Mouse (Mus musculus) erythroblast, adult 5-6 weeks (primary cell): ENCODE data around the gene Pus7l. TPM values are rescaled to one million over a fixed set of nuclear protein-coding genes. Genes with fewer than 3 reads are reported as not detected.
A peak's percentile ranks its signal among the peaks of the same experiment; 100 is the strongest.

Experiments
- ATAC-seq: replicated peaks from 2 replicates; pipeline ENCODE4 v1.8.0; 2016; ENCODE audit warnings: moderate number of reproducible peaks, mild to moderate bottlenecking, moderate TSS enrichment, inconsistent platforms; ENCODE audit not compliant: poor library complexity, low FRiP score, severe bottlenecking
- total RNA-seq, 2 experiments: library from RNA; stranded (forward) in 1 of 2; stranded (reverse) in 1 of 2; fragments of 150-400 nt in 1 of 2; fragments of 200-764, 138-1000 nt in 1 of 2; gene quantifications; 2 replicates each; pipeline versions ENCODE4 v1.2.3 to v1.2.4; 2015 to 2017; ENCODE audit warnings: low replicate concordance in 2 of 2

Gene Pus7l
- total RNA-seq (2015; ENCODE audit: low replicate concordance) (0.19 and 1.3 TPM in 2 replicates), total RNA-seq (2017; ENCODE audit: low replicate concordance) (0.43 and 0.84 TPM in 2 replicates)

DNA sequence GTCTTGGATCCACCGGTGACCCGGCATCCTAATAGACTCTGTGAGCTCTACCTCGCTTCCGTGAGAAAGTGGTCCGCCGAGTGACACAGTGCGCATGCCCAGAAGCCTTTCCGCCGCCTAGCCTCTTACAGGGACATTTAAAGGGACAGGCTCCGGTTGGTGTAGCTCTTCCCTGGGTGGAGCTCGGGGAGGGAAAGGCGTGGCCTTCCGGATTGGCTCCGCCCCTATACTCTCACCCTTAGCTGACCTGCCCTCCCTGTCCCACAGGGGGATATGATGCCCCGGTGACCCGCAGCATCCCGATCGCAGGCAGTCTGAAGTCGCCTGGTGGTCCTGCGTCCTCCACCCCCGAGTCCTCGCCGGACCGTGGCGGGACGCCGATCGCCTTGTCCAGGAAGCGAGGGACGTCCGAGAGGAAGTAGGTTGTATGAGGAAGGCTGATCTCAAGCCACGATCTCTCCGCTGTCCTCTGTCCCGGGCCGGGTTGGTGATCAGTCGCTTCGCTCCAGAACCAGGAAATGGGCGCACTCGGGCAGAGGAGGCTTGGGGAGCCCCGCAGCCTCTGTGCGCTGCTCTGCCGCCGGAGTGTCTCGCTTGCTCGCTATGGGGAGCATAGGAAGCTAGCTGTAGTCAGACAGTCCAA, at the start of gene Pus7l, which contains the start of gene Irak4:
Pus7l (minus strand) TSS at position 139 of the 643 bp plus-strand sequence.
Irak4 (plus strand) TSS at position 235 of the 643 bp plus-strand sequence.
- ATAC-seq = peak; percentile 99

GRCm38 (mm10) chr15:94591356-94591755, 48.0 kb upstream of the Pus7l start:
- ATAC-seq = no peak

GRCm38 (mm10) chr15:94590083-94590482, 46.7 kb upstream of the Pus7l start:
- no peak for ATAC-seq

- peak; percentile 100 for ATAC-seq
These were observed 46.1 kb upstream of the Pus7l start, which contains the start of gene Twf1 for GRCm38 (mm10) chr15:94589219-94590075. Twf1 (minus strand) TSS chr15:94589889.

- ATAC-seq = no peak
These were observed 44.7 kb upstream of the Pus7l start for GRCm38 (mm10) chr15:94587826-94588715.

DNA sequence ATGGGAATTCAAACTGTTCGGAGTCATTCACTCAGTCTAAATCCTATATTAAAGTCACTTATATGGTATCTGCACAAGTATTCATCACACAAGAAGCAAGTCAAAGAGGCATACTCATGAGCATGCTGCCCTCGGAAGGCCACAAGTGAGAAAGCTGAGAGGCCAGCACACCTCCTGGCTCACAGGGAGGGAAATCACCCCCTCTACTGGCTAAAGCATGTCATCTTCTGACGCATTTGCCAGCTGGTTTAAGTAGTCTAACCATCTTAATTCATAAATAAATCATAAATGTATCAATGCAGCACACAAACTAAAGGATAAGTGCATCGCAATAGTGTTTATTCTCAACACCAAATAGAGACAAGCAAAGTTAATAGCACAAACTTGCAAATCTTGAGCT, 41.4 kb upstream of the Pus7l start:
- no peak for ATAC-seq

DNA sequence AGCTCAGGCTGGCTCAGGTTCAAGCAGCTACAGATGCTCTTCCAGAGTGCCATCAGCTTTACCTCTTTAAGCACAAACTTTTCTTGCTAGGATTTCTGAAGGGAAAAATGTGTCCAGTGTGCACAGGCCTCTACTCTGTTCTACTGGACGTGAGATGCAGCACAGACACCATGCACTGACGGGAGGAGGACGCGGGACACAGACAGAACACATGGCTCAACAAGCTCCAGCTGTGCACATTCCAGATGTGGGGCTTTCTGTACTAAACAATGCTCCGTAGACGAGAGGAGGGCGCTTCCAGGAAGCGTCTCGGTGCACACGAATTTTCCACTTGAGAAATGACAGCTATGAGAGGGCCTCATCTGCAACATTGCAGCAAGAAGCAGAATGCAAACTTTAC, 39.8 kb upstream of the Pus7l start:
- ATAC-seq = no peak

DNA sequence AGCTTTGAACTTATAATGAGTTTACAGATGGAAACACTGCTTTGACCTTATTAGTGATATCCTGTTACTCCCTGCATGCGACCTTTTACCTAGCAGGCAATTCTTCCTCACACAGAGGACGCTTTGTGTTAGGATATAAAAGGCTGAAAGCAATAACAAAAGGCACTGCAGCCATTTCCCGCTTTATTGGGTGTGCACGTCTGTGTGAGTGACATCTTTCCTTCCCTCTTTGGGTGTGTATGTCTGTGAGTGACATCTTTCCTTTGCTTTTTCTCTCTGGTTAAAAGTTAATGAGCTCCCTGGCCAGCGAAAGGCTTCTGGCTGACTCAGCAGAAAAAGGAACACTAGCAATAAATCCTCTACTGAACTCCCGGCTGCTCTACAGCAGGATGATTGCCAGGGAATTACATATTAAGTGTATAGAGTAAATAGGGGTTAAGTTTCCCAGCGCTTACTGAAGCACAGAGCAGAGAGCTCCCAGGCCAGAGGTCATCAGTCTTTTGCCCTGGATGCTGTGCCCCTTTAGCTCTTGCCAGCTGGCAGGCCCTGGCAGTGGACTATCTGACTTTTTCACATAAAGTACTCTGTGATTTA, 38.8 kb upstream of the Pus7l start:
- ATAC-seq = no peak

DNA sequence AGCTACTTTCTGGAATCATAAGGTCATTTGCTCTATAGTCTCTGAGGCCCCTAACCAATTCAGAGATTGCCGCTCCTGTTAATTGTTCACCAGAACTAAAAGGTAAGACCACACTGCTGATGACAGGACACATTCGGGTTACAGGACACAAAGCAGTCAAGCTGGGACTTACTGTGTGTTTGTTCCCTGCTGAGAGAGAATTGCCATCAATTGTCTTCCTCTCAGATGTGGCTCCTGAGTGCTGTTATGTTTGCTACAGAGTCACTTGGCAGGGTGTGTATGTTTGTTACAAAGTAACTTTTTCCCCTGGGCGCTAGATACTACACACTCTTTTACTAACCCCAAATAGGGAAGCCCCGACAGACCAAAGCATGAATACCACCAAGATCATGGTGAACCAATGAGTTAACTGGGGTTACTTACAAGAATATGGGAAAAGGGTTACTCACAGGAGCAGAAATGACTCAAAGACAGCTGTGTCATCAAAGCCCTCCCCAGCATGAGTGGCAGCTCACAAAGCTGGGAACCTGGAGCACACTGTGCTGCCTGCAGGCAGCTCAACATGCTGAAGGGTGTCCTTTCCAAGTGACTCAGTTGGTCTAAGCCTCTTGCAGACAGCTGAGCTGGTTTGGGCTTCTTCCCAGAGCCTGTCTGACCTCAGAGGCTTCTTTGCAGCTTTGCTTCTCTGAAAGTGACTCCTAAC, 31.4 kb upstream of the Pus7l start:
- no peak for ATAC-seq

GRCm38 (mm10) chr15:94572746-94573145, 29.4 kb upstream of the Pus7l start:
- no peak for ATAC-seq

GRCm38 (mm10) chr15:94571501-94571900, 28.2 kb upstream of the Pus7l start:
- no peak for ATAC-seq

DNA sequence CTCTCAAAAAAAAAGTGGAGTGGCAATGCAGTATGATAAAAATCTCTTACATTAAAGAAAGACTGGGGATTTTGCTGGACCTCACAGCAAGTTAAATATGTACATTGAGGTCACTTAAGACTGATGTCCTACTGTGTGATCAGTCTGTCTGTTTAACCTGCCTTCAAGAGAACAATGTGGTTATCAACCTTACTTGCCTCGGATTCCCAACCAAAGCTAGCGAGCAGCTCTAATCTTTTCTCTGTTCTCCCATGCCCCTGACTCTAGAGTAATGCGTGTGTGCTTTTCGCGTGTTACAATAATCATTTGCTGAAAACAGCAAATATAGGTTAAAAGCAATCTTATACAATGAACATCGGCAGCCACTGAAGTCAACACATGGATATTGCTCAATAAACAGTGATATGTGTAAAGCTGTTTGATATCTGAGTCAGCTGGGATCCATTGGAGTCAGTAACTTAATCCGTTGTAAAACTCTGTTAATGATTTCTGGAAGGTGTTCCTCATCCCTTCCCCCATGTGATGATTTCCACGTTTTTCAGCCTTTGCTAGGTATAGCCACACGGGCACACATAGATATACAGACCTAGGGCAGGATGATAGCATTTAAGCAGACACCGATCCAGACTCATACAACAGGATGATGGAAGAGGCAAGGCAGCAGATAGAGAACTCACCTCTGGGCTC, 25.3 kb upstream of the Pus7l start:
- no peak for ATAC-seq

GRCm38 (mm10) chr15:94565854-94566253, 22.5 kb upstream of the Pus7l start:
- ATAC-seq = no peak

- no peak for ATAC-seq
These were observed 21.6 kb upstream of the Pus7l start for GRCm38 (mm10) chr15:94564909-94565308.

GRCm38 (mm10) chr15:94558895-94559656, 15.7 kb upstream of the Pus7l start:
- no peak for ATAC-seq

DNA sequence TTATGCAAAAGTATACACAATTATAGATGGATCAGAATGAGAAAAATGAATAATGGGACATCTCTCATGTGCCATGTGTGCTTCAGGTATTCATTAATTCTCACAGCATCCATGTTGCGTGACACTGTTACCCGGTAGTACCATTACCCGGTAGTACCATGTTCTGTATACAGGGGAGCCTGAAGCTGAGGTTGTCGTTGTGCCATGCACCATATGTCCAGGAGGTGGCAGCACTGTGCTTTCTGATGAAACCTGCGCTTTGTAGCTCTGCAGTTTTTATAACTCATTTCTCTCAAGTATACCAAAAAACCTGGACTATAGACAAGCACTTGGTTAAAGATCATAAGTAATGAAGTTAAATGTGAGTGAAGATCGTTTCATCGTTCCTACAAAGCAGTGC, 14.1 kb upstream of the Pus7l start:
- ATAC-seq = peak; percentile 90

GRCm38 (mm10) chr15:94553536-94553935, 10.2 kb upstream of the Pus7l start:
- no peak for ATAC-seq

DNA sequence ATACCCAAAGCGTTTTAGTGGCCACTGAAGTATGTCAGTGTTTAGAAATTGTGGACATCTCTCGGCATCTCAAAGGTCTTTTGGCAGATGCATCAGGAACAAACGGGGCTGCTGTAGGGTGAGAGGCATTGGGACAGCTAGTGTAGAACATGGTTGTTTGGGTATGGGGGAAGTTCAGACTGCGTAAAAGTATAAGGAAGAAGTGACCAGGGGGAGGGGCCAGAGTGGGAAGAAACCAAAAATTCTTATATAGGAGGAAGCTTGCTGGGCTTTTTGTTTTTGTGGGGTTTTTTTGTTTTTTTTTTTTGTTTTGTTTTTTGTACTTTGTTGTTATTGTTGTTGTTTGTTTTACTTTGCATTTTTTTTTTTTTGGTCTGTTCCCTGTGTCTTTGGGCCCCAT, 1.5 kb upstream of the Pus7l start:
- no peak for ATAC-seq
